Mouse (Mus musculus): ENCODE data around the gene Gm15517.

GRCm38 (mm10) chr7:44246984-44247470, 14.2 kb upstream of the Gm15517 start:
- TF ChIP-seq CTCF (conservative IDR thresholded peaks at IDR 0.05; ENCODE audit: low read length) (no peak), NANOG (IDR thresholded peaks at IDR 0.05; ENCODE audit: borderline replicate concordance, low read length) (no peak)
